Mouse (Mus musculus) splenic B cell, adult 2 months (primary cell): Measurements from ENCODE around the gene Ctla4.

ENCODE experiments used
- DNase-seq: peaks from one replicate; pipeline ENCODE4 v3.0.0-alpha.2; 2011; ENCODE audit warnings: low read depth, low spot score
- H3K27me3 ChIP-seq: 2 replicates; pipeline ENCODE4 v1.6.1; 2012; ENCODE audit warnings: mild to moderate bottlenecking, low read length, moderate library complexity, mixed read lengths; ENCODE audit not compliant: control insufficient read depth, poor library complexity, insufficient read depth, severe bottlenecking
- H3K36me3 ChIP-seq: 2 replicates; pipeline ENCODE4 v1.6.1; 2012; ENCODE audit warnings: mild to moderate bottlenecking, low read length, moderate library complexity, mixed read lengths; ENCODE audit not compliant: control insufficient read depth, poor library complexity, insufficient read depth, severe bottlenecking

Gene Ctla4

GRCm38 (mm10) chr1:60860357-60860946 is 26.3 kb upstream of the Ctla4 start:
- DNase-seq = peak; percentile 72
- Histone ChIP-seq H3K27me3 (no peaks in the 10 kb centered on the region), H3K36me3 (no peaks in the 10 kb centered on the region)

GRCm38 (mm10) chr1:60860955-60861354 is 25.8 kb upstream of the Ctla4 start:
- Histone ChIP-seq H3K27me3 (no peaks in the 10 kb centered on the region), H3K36me3 (no peaks in the 10 kb centered on the region)
- no peak for DNase-seq

- DNase-seq = no peak
- H3K36me3 ChIP-seq = no peaks in the 10 kb centered on the region
Measured at GRCm38 (mm10) chr1:60861431-60861830, 25.4 kb upstream of the Ctla4 start.

GRCm38 (mm10) chr1:60862510-60862909 is 24.3 kb upstream of the Ctla4 start:
- DNase-seq = no peak
- no peaks in the 10 kb centered on the region for H3K36me3 ChIP-seq

More at GRCm38 (mm10) chr1:60861431-60861830, 25.4 kb upstream of the Ctla4 start:
- H3K27me3 ChIP-seq = no peaks in the 10 kb centered on the region

GRCm38 (mm10) chr1:60862951-60863461 is 23.8 kb upstream of the Ctla4 start:
- Histone ChIP-seq H3K36me3 (no peaks in the 10 kb centered on the region), H3K27me3 (peaks cover 3% of the 10 kb centered on the region; the same call in 1 of the 2 replicates)
- no peak for DNase-seq

More at GRCm38 (mm10) chr1:60862510-60862909, 24.3 kb upstream of the Ctla4 start:
- peaks cover 3% of the 10 kb centered on the region; the same call in 1 of the 2 replicates for H3K27me3 ChIP-seq

- DNase-seq = peak; percentile 21
- Histone ChIP-seq H3K27me3 (peaks cover 3% of the 10 kb centered on the region; the same call in 1 of the 2 replicates), H3K36me3 (no peaks in the 10 kb centered on the region)
Measured at GRCm38 (mm10) chr1:60863701-60864100, 23.1 kb upstream of the Ctla4 start.

GRCm38 (mm10) chr1:60865167-60865566 is 21.6 kb upstream of the Ctla4 start:
- Histone ChIP-seq H3K36me3 (no peaks in the 10 kb centered on the region), H3K27me3 (peaks cover 3% of the 10 kb centered on the region; the same call in 1 of the 2 replicates)
- peak; percentile 27 for DNase-seq

- no peaks in the 10 kb centered on the region for H3K36me3 ChIP-seq
- no peak for DNase-seq
- peaks cover 3% of the 10 kb centered on the region; the same call in 1 of the 2 replicates for H3K27me3 ChIP-seq
Measured at GRCm38 (mm10) chr1:60866043-60866442, 20.8 kb upstream of the Ctla4 start.

- peaks cover 3% of the 10 kb centered on the region; the same call in 1 of the 2 replicates for H3K27me3 ChIP-seq
- peak; percentile 81 for DNase-seq
- H3K36me3 ChIP-seq = no peaks in the 10 kb centered on the region
Measured at GRCm38 (mm10) chr1:60868333-60869277, 18.2 kb upstream of the Ctla4 start.

- DNase-seq = no peak
- H3K36me3 ChIP-seq = no peaks in the 10 kb centered on the region
Measured at GRCm38 (mm10) chr1:60875267-60875666, 11.5 kb upstream of the Ctla4 start.

GRCm38 (mm10) chr1:60880116-60880867 is 6.5 kb upstream of the Ctla4 start:
- H3K36me3 ChIP-seq = no peaks in the 10 kb centered on the region
- no peaks in the 10 kb centered on the region for H3K27me3 ChIP-seq
- DNase-seq = no peak

More at GRCm38 (mm10) chr1:60875267-60875666, 11.5 kb upstream of the Ctla4 start:
- no peaks in the 10 kb centered on the region for H3K27me3 ChIP-seq

GRCm38 (mm10) chr1:60882792-60883191 is 4.0 kb upstream of the Ctla4 start:
- Histone ChIP-seq H3K36me3 (no peaks in the 10 kb centered on the region), H3K27me3 (no peaks in the 10 kb centered on the region)
- DNase-seq = no peak

- Histone ChIP-seq H3K27me3 (no peaks in the 10 kb centered on the region), H3K36me3 (no peaks in the 10 kb centered on the region)
- DNase-seq = no peak
Measured at GRCm38 (mm10) chr1:60883279-60883678, 3.5 kb upstream of the Ctla4 start.

GRCm38 (mm10) chr1:60884611-60885010 is 2.2 kb upstream of the Ctla4 start:
- Histone ChIP-seq H3K27me3 (no peaks in the 10 kb centered on the region), H3K36me3 (no peaks in the 10 kb centered on the region)
- DNase-seq = no peak
